Mouse (Mus musculus): ENCODE measurements at regions not wholly inside any gene's neighbourhood (a gene's known extent, or its start where the extent isn't known, plus 50 kb on each side); places are given as distances from the start of the nearest gene placed in this dataset.
"Not testable (repeated sequence)": the region's sequence is repeated elsewhere in the genome, so short reads cannot be mapped to it uniquely, and the experiment has no call there.

- ATAC-seq (ENCODE audit: extremely low read depth, insufficient number of reproducible peaks, low FRiP score, poor library complexity, severe bottlenecking) = no peak
Observed at GRCm38 (mm10) chr10:126298211-126298610, 332.2 kb downstream of the Lrig3 start.

DNA sequence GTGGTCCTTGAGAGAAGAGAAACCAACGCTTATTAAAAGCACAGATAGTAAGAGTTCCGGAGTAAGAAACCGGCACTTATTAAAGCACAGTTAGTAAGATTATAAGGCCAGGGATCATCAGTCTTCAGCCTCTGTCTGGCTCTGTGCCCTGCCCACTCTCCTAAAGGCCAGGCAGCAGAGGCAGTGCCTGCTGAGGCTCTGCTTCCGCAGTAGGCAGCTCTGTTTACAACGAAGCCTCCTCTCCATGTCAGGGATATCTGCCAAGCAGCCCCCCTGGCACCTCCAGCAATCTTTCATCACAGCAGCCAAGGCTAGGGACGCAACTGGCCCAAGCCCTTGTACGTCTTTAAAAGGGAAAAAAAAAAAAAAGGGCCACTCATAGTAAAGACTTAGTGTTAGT is 329.9 kb downstream of the Lrig3 start:
- no peak for ATAC-seq (ENCODE audit: extremely low read depth, insufficient number of reproducible peaks, low FRiP score, poor library complexity, severe bottlenecking)

DNA sequence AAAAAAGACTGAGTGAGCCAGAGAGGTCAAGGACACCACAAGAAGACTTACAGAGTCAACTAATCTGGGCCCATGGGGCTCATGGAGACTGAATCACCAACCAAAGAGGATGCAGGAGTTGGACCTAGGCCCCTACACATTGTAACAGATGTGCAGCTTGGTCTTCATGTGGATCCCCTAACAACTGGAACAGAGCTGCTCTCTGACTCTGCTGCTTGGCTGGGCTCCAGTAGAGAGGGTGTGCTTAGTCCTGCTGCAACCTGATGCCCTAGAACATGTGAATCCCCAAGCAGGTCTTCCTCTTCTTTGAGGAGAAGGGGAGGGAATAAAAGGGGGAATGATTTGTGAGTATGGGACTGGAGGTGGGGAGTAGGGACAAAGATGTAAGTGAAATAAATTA is 325.8 kb downstream of the Lrig3 start:
- ATAC-seq (ENCODE audit: extremely low read depth, insufficient number of reproducible peaks, low FRiP score, poor library complexity, severe bottlenecking) = no peak

DNA sequence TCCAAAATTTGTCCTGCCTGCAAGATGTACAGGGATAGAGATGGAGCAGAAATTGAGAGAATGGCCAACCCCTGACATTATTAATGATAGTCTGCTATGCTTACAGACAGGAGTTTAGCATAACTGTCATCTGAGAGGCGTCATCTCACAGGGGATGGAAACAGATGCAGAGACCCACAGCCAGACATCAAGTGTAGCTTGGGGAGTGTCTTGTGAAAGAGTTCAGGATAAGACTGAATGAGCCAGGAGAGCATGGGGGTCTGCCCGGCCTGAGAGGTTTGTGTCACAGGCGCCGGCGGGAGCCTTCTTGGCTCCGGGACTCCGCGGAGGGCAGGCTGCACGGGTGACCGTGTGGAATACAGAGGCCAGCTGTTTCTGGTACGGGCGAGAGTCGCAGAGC is 319.1 kb downstream of the Lrig3 start:
- not testable (repeated sequence) for ATAC-seq (ENCODE audit: extremely low read depth, insufficient number of reproducible peaks, low FRiP score, poor library complexity, severe bottlenecking)

GRCm38 (mm10) chr10:126270376-126270775 is 304.4 kb downstream of the Lrig3 start:
- ATAC-seq (ENCODE audit: extremely low read depth, insufficient number of reproducible peaks, low FRiP score, poor library complexity, severe bottlenecking) = no peak

- no peak for ATAC-seq (ENCODE audit: extremely low read depth, insufficient number of reproducible peaks, low FRiP score, poor library complexity, severe bottlenecking)
Observed at GRCm38 (mm10) chr10:126267321-126267998, 301.5 kb downstream of the Lrig3 start.

DNA sequence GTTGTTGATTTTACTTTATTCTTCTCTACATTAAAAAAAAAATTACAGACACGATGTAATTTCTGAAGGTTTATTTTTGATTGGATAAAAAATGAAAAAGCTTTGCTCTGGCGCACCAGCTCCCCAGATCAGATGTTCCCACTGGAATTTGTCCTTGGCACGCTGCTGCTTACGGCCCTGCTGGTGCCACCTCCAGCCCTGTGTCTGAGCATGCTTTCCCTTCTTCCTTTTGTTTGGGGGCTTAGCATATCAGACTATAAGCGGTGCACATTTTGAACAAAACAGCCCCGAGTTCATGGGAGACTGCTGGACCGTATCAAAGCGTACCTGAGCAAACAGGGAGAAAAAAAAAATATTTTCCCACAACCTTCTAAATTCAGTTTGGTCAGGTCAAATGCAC is 291.2 kb downstream of the Lrig3 start:
- no peak for ATAC-seq (ENCODE audit: extremely low read depth, insufficient number of reproducible peaks, low FRiP score, poor library complexity, severe bottlenecking)

DNA sequence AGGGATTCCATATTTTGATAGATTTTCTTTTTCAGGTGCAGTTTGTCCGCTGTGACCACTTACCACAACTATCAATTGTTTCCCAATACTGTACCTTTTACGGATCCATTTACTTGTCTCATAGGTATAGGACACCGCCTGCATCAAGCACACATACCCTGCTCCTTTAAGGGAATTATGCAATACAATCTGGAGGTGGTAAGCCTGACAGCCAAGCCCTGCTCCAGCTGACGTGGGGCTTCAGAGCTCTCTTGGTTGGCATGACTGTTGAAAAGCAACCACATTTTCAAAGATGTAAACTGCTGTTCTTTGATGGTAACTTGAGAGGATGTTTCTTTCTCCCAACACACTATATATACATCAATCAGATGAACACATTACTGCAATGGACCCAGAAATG is 288.2 kb downstream of the Lrig3 start:
- ATAC-seq (ENCODE audit: extremely low read depth, insufficient number of reproducible peaks, low FRiP score, poor library complexity, severe bottlenecking) = no peak

GRCm38 (mm10) chr10:126249176-126249575 is 283.2 kb downstream of the Lrig3 start:
- no peak for ATAC-seq (ENCODE audit: extremely low read depth, insufficient number of reproducible peaks, low FRiP score, poor library complexity, severe bottlenecking)

DNA sequence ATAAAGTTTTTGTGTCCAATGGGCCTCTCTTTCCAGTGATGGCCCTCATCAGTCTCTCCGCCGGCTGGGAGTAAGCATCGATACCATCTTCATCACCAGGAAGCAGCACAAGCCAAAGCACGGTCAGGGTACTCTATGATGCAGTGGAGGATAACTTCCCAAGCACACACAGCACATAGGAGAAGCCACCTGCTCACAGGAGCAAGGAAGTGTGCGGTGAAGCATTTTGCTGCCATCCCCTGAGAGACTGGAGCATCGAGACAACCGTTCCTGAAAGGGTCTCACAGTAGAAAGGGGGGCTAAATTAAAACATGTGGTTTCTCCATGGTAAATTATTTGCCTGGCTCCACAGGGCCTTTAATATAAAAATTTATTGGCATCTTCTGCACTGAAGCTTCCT is 277.1 kb downstream of the Lrig3 start:
- ATAC-seq (ENCODE audit: extremely low read depth, insufficient number of reproducible peaks, low FRiP score, poor library complexity, severe bottlenecking) = no peak

DNA sequence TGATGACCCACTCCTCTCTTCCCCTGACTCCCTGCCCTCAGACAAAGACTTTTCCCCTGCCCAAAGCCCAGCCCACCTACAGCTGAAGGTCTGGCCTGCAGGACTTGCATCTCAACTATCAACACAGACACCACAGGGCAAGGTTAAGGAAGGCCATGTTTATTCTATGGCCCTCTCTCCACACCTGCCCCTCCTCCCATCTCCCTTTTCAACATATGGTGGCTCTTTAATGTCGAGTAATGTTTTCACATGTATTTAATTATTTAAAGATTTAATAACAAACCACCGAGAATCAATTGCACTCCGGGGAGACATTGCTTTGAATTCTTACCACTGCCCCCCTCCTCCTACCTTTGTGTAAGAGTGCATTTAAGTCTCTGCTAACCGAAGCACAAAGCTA is 273.6 kb downstream of the Lrig3 start:
- ATAC-seq (ENCODE audit: extremely low read depth, insufficient number of reproducible peaks, low FRiP score, poor library complexity, severe bottlenecking) = no peak

All from neutrophil, adult 5-6 weeks (primary cell).